Mouse (Mus musculus): ENCODE measurements around the gene Olfr490. TPM values are rescaled to one million over a fixed set of nuclear protein-coding genes. Genes with fewer than 3 reads are reported as not detected.

Gene Olfr490
- not detected in 2 replicates for polyA plus RNA-seq (2016; fragmentation: Nextera tagmentation; extraction: Ambion mirVana)

- H3K27me3 ChIP-seq (replicated peaks) = no peaks in the 10 kb centered on the region
- H3K36me3 ChIP-seq = no peaks in the 10 kb centered on the region
- no peaks in the 10 kb centered on the region for H3K4me1 ChIP-seq (replicated peaks)
- H3K9ac ChIP-seq = no peak within 1 kb of the TSS
- no peak within 1 kb of the TSS for H3K27ac ChIP-seq (ENCODE audit: poor library complexity, severe bottlenecking)
- H3K4me3 ChIP-seq = no peak within 1 kb of the TSS
- H3K4me2 ChIP-seq = no peak within 1 kb of the TSS
- ATAC-seq (ENCODE audit: insufficient number of reproducible peaks, low FRiP score) = no peak
- H3K9me3 ChIP-seq (replicated peaks) = no peaks in the 10 kb centered on the region; the same call in 1 of the 2 replicates
Observed at GRCm38 (mm10) chr7:108288834-108289233, at the start of gene Olfr490. Gene Olfr490 (minus strand): TSS chr7:108288934.

GRCm38 (mm10) chr7:108323574-108323973, 34.8 kb upstream of the Olfr490 start, which contains the start of gene Olfr492:
Gene Olfr492 (minus strand): TSS chr7:108323674.
- Histone ChIP-seq H3K9ac (no peak within 1 kb of the TSS), H3K9me3 (replicated peaks) (0 out of 2 replicates have a peak, but pooled peaks cover 2% of the 10 kb centered on the region), H3K27ac (ENCODE audit: poor library complexity, severe bottlenecking) (no peak within 1 kb of the TSS), H3K36me3 (no peaks in the 10 kb centered on the region), H3K4me3 (no peak within 1 kb of the TSS), H3K27me3 (replicated peaks) (no peaks in the 10 kb centered on the region), H3K4me1 (replicated peaks) (no peaks in the 10 kb centered on the region), H3K4me2 (no peak within 1 kb of the TSS)
- ATAC-seq (ENCODE audit: insufficient number of reproducible peaks, low FRiP score) = no peak
- 70% methylated on average over 2 of the region's 2 CpGs for WGBS

- Histone ChIP-seq H3K4me3 (no peak within 1 kb of the TSS), H3K27ac (ENCODE audit: poor library complexity, severe bottlenecking) (no peak within 1 kb of the TSS), H3K9me3 (replicated peaks) (no peaks in the 10 kb centered on the region), H3K36me3 (no peaks in the 10 kb centered on the region), H3K27me3 (replicated peaks) (no peaks in the 10 kb centered on the region), H3K4me2 (no peak within 1 kb of the TSS), H3K4me1 (replicated peaks) (no peaks in the 10 kb centered on the region), H3K9ac (no peak within 1 kb of the TSS)
- no peak for ATAC-seq (ENCODE audit: insufficient number of reproducible peaks, low FRiP score)
- WGBS = 49% methylated on average over 1 of the region's 1 CpGs
Observed at GRCm38 (mm10) chr7:108313151-108313550, 24.4 kb upstream of the Olfr490 start, which contains the start of gene Olfr491. Gene Olfr491 (plus strand): TSS chr7:108313451.

- no peaks in the 10 kb centered on the region for H3K4me1 ChIP-seq (replicated peaks)
- no peak within 1 kb of the TSS for H3K4me3 ChIP-seq
- no peaks in the 10 kb centered on the region for H3K36me3 ChIP-seq
- H3K27me3 ChIP-seq (replicated peaks) = no peaks in the 10 kb centered on the region
- H3K9ac ChIP-seq = no peak within 1 kb of the TSS
- H3K27ac ChIP-seq (ENCODE audit: poor library complexity, severe bottlenecking) = no peak within 1 kb of the TSS
- H3K9me3 ChIP-seq (replicated peaks) = no peaks in the 10 kb centered on the region
- no peak for ATAC-seq (ENCODE audit: insufficient number of reproducible peaks, low FRiP score)
- H3K4me2 ChIP-seq = no peak within 1 kb of the TSS
Observed at GRCm38 (mm10) chr7:108258247-108258646, 30.5 kb downstream of the Olfr490 start, which contains the start of gene Olfr488. Gene Olfr488 (minus strand): TSS chr7:108258347.

Other genes starting within 250 kb of the Olfr490 start
- not detected in 2 replicates for gene Olfr479, start 238.2 kb downstream of the Olfr490 start, polyA plus RNA-seq (2016; fragmentation: Nextera tagmentation; extraction: Ambion mirVana)
- gene Olfr480, start 221.6 kb downstream of the Olfr490 start, polyA plus RNA-seq (2016; fragmentation: Nextera tagmentation; extraction: Ambion mirVana) = not detected in 2 replicates
- gene Olfr481, start 209.1 kb downstream of the Olfr490 start, polyA plus RNA-seq (2016; fragmentation: Nextera tagmentation; extraction: Ambion mirVana) = not detected in 2 replicates
- gene Olfr482, start 191.3 kb downstream of the Olfr490 start, polyA plus RNA-seq (2016; fragmentation: Nextera tagmentation; extraction: Ambion mirVana) = not detected in 2 replicates
- gene Olfr483, start 188.1 kb downstream of the Olfr490 start, polyA plus RNA-seq (2016; fragmentation: Nextera tagmentation; extraction: Ambion mirVana) = not detected in 2 replicates
- gene Olfr484, start 161.5 kb downstream of the Olfr490 start, polyA plus RNA-seq (2016; fragmentation: Nextera tagmentation; extraction: Ambion mirVana) = not detected in 2 replicates
- gene Olfr485, start 129.1 kb downstream of the Olfr490 start, polyA plus RNA-seq (2016; fragmentation: Nextera tagmentation; extraction: Ambion mirVana) = not detected in 2 replicates
- gene Olfr486, start 116.2 kb downstream of the Olfr490 start, polyA plus RNA-seq (2016; fragmentation: Nextera tagmentation; extraction: Ambion mirVana) = not detected in 2 replicates
- gene Olfr487, start 74.3 kb downstream of the Olfr490 start, polyA plus RNA-seq (2016; fragmentation: Nextera tagmentation; extraction: Ambion mirVana) = not detected in 2 replicates
- not detected in 2 replicates for gene Olfr488, start 30.6 kb downstream of the Olfr490 start, polyA plus RNA-seq (2016; fragmentation: Nextera tagmentation; extraction: Ambion mirVana)
- not detected in 2 replicates for gene Olfr491, start 24.5 kb upstream of the Olfr490 start, polyA plus RNA-seq (2016; fragmentation: Nextera tagmentation; extraction: Ambion mirVana)
- not detected in 2 replicates for gene Olfr492, start 34.7 kb upstream of the Olfr490 start, polyA plus RNA-seq (2016; fragmentation: Nextera tagmentation; extraction: Ambion mirVana)
- gene Olfr493, start 58.0 kb upstream of the Olfr490 start, polyA plus RNA-seq (2016; fragmentation: Nextera tagmentation; extraction: Ambion mirVana) = not detected in 2 replicates
- not detected in 2 replicates for gene Olfr494, start 76.4 kb upstream of the Olfr490 start, polyA plus RNA-seq (2016; fragmentation: Nextera tagmentation; extraction: Ambion mirVana)
- gene Olfr495, start 104.2 kb upstream of the Olfr490 start, polyA plus RNA-seq (2016; fragmentation: Nextera tagmentation; extraction: Ambion mirVana) = not detected in 2 replicates
- gene Olfr497, start 131.5 kb upstream of the Olfr490 start, polyA plus RNA-seq (2016; fragmentation: Nextera tagmentation; extraction: Ambion mirVana) = not detected in 2 replicates
- gene Olfr498, start 176.4 kb upstream of the Olfr490 start, polyA plus RNA-seq (2016; fragmentation: Nextera tagmentation; extraction: Ambion mirVana) = not detected in 2 replicates
- gene Olfr502, start 236.1 kb upstream of the Olfr490 start, polyA plus RNA-seq (2016; fragmentation: Nextera tagmentation; extraction: Ambion mirVana) = not detected in 2 replicates

Measured in heart, embryonic 12.5 days (tissue).